Mouse (Mus musculus) neural tube, embryonic 12.5 days (tissue): ENCODE data around the gene Wif1. TPM values are rescaled to one million over a fixed set of nuclear protein-coding genes. Genes with fewer than 3 reads are reported as not detected.

ENCODE experiments used
- ATAC-seq: fragments of 200-750 bp; cut with Nextera tagmentation; 2 replicates; pipeline ENCODE4 v1.8.0; 2017; ENCODE audit warnings: low read depth, mild to moderate bottlenecking, moderate TSS enrichment, moderate library complexity; ENCODE audit not compliant: low FRiP score
- H3K27ac ChIP-seq: fragments of 300-500 bp; sonication (generic); 2 replicates; pipeline ENCODE4 v1.5.1; 2016
- H3K27me3 ChIP-seq: fragments of 300-500 bp; sonication (generic); replicated peaks from 2 replicates; pipeline ENCODE4 v1.6.1; 2016; ENCODE audit warnings: mild to moderate bottlenecking
- H3K36me3 ChIP-seq: fragments of 300-500 bp; sonication (generic); 2 replicates; pipeline ENCODE4 v1.6.1; 2016; ENCODE audit warnings: mild to moderate bottlenecking
- H3K4me1 ChIP-seq: fragments of 300-500 bp; sonication (generic); 2 replicates; pipeline ENCODE4 v1.6.1; 2016
- H3K4me2 ChIP-seq: fragments of 300-500 bp; sonication (generic); replicated peaks from 2 replicates; pipeline ENCODE4 v1.6.1; 2016; ENCODE audit warnings: mild to moderate bottlenecking
- H3K4me3 ChIP-seq: fragments of 300-500 bp; sonication (generic); 2 replicates; pipeline ENCODE4 v1.5.1; 2016
- H3K9ac ChIP-seq: fragments of 300-500 bp; sonication (generic); 2 replicates; pipeline ENCODE4 v1.6.1; 2016; ENCODE audit warnings: mild to moderate bottlenecking
- H3K9me3 ChIP-seq: fragments of 300-500 bp; sonication (generic); 2 replicates; pipeline ENCODE4 v1.6.1; 2016; ENCODE audit warnings: mild to moderate bottlenecking
- WGBS: fragments of 180-500 bp; shearing (Covaris S2); methylation state at CpG from one replicate; pipeline ENCODE4 v1.1.7; 2016; 5-methylcytosine and 5-hydroxymethylcytosine counted together
- polyA plus RNA-seq: library from polyadenylated mRNA; unstranded; fragments of >200 nt; fragmentation: Nextera tagmentation; extraction: Ambion mirVana; gene quantifications from 2 replicates; pipeline ENCODE4 v1.2.1, GENCODE M21; 2016

The Wif1 gene
- polyA plus RNA-seq, 1 experiment from 2014 or later = 7.8 TPM

DNA sequence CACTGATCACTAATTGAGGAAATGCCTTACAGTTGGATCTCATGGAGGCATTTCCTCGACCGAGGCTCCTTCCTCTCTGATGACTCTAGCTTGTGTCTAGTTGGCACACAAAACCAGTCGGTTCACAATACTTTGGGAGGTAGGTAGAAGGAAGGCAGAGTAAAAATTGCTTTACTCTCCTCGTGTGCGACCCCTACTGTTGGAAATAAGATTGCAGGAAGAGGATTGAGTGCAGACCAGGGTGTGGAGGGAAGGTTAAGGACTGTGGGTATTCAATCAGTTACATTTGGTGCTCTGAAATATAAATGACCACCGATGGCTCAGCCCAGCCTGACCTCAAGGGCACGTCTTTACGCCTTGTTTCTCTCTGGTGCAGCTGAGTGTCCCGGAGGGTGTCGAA lies 49.8 kb downstream of the Wif1 start:
- H3K27ac ChIP-seq = no peak overlapping the region
- no peaks in the 10 kb centered on the region for H3K27me3 ChIP-seq
- no peaks in the 10 kb centered on the region for H3K4me1 ChIP-seq
- no peaks in the 10 kb centered on the region for H3K9me3 ChIP-seq
- no peaks in the 10 kb centered on the region for H3K36me3 ChIP-seq
- H3K9ac ChIP-seq = no peak overlapping the region
- no peak overlapping the region for H3K4me3 ChIP-seq
- 62% methylated on average over 10 of the region's 10 CpGs for WGBS
- no peak for ATAC-seq
- H3K4me2 ChIP-seq = no peak overlapping the region

GRCm38 (mm10) chr10:121088679-121089078 lies 54.9 kb downstream of the Wif1 start:
- no peak overlapping the region for H3K27ac ChIP-seq
- H3K36me3 ChIP-seq = no peaks in the 10 kb centered on the region
- H3K4me2 ChIP-seq = no peak overlapping the region
- H3K27me3 ChIP-seq = no peaks in the 10 kb centered on the region
- no peak overlapping the region for H3K4me3 ChIP-seq
- no peaks in the 10 kb centered on the region for H3K9me3 ChIP-seq
- ATAC-seq = no peak
- H3K9ac ChIP-seq = no peak overlapping the region
- no peaks in the 10 kb centered on the region for H3K4me1 ChIP-seq
- 83% methylated on average over 5 of the region's 5 CpGs for WGBS

- Histone ChIP-seq H3K4me3 (no peak overlapping the region), H3K4me2 (0 out of 2 replicates have a peak overlapping the region, but pooled peaks have one; percentile 16), H3K27ac (no peak overlapping the region), H3K9ac (no peak overlapping the region), H3K4me1 (no peaks in the 10 kb centered on the region), H3K36me3 (no peaks in the 10 kb centered on the region), H3K9me3 (no peaks in the 10 kb centered on the region), H3K27me3 (no peaks in the 10 kb centered on the region)
- ATAC-seq = no peak
- WGBS = 5% methylated on average over 6 of the region's 6 CpGs
Measured at GRCm38 (mm10) chr10:121089312-121089711, 55.6 kb downstream of the Wif1 start.

DNA sequence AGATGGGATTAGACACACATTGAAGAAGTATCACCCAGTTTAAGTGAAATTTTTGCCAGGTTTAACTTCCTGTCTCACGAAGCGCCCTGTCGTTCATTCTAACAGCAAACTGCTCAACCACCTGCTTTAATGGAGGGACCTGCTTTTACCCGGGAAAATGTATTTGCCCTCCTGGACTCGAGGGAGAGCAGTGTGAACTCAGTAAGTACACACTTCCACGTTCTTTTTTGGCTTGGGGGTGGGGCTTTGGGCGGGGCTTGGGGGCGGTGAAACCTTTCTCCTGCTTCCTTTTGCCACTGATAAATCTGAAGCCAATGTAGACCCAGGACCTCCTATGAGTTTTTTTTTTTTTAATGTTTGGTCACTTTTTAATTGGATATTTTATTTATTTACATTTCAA lies 56.2 kb downstream of the Wif1 start:
- Histone ChIP-seq H3K4me2 (no peak overlapping the region), H3K36me3 (no peaks in the 10 kb centered on the region)
- 32% methylated on average over 8 of the region's 8 CpGs for WGBS

GRCm38 (mm10) chr10:121095948-121096347 lies 62.2 kb downstream of the Wif1 start:
- 48% methylated on average over 12 of the region's 12 CpGs for WGBS
- ATAC-seq = no peak
- H3K4me3 ChIP-seq = no peak overlapping the region
- H3K9me3 ChIP-seq = no peaks in the 10 kb centered on the region
- no peaks in the 10 kb centered on the region for H3K27me3 ChIP-seq
- no peak overlapping the region for H3K9ac ChIP-seq
- no peaks in the 10 kb centered on the region for H3K4me1 ChIP-seq
- H3K4me2 ChIP-seq = 0 out of 2 replicates have a peak overlapping the region, but pooled peaks have one; percentile 12
- H3K36me3 ChIP-seq = no peaks in the 10 kb centered on the region
- H3K27ac ChIP-seq = no peak overlapping the region

More for the DNA sequence above, 56.2 kb downstream of the Wif1 start:
- H3K9me3 ChIP-seq = no peaks in the 10 kb centered on the region
- no peak overlapping the region for H3K27ac ChIP-seq
- H3K27me3 ChIP-seq = no peaks in the 10 kb centered on the region
- H3K4me3 ChIP-seq = no peak overlapping the region
- ATAC-seq = no peak
- H3K9ac ChIP-seq = no peak overlapping the region
- H3K4me1 ChIP-seq = no peaks in the 10 kb centered on the region

GRCm38 (mm10) chr10:121098263-121098662 lies 64.5 kb downstream of the Wif1 start:
- WGBS = 77% methylated on average over 12 of the region's 12 CpGs
- no peak for ATAC-seq

GRCm38 (mm10) chr10:121099658-121100057 lies 65.9 kb downstream of the Wif1 start:
- H3K4me2 ChIP-seq = no peak overlapping the region
- no peaks in the 10 kb centered on the region for H3K9me3 ChIP-seq
- no peak overlapping the region for H3K9ac ChIP-seq
- no peak overlapping the region for H3K4me3 ChIP-seq
- H3K27me3 ChIP-seq = no peaks in the 10 kb centered on the region
- ATAC-seq = no peak
- H3K36me3 ChIP-seq = no peaks in the 10 kb centered on the region
- 57% methylated on average over 11 of the region's 11 CpGs for WGBS
- no peak overlapping the region for H3K27ac ChIP-seq
- H3K4me1 ChIP-seq = no peaks in the 10 kb centered on the region

More at GRCm38 (mm10) chr10:121098263-121098662, 64.5 kb downstream of the Wif1 start:
- Histone ChIP-seq H3K4me1 (no peaks in the 10 kb centered on the region), H3K27ac (no peak overlapping the region), H3K9me3 (no peaks in the 10 kb centered on the region), H3K36me3 (no peaks in the 10 kb centered on the region), H3K4me3 (no peak overlapping the region), H3K27me3 (no peaks in the 10 kb centered on the region), H3K4me2 (no peak overlapping the region), H3K9ac (no peak overlapping the region)

GRCm38 (mm10) chr10:121116115-121116514 lies 82.4 kb downstream of the Wif1 start:
- Histone ChIP-seq H3K9me3 (0 out of 2 replicates have a peak, but pooled peaks cover 6% of the 10 kb centered on the region), H3K36me3 (no peaks in the 10 kb centered on the region), H3K4me3 (no peak overlapping the region), H3K9ac (no peak overlapping the region), H3K27me3 (no peaks in the 10 kb centered on the region), H3K4me2 (no peak overlapping the region), H3K27ac (no peak overlapping the region), H3K4me1 (no peaks in the 10 kb centered on the region)
- no peak for ATAC-seq

DNA sequence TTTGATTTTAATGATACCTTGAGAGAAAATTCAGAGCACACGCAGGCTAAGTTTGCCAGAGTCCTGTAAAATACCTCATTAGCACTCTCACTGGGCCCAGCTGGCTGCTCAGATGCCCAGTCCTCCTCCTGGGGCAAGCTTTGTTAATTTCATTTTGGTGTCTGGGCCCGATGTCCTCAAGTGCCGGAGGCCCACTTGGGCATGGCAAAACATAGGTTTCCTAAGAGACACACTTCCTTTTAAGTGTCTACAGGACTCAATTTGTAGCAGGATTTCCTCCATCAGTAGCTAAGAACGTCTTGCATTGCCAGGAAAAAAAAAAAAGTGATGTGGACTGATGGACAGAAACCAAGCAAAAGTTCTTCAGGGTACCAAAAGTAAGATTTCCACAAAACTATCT lies 82.9 kb downstream of the Wif1 start:
- ATAC-seq = no peak
- no peak overlapping the region for H3K4me2 ChIP-seq
- no peak overlapping the region for H3K4me3 ChIP-seq
- H3K4me1 ChIP-seq = no peaks in the 10 kb centered on the region
- no peaks in the 10 kb centered on the region for H3K27me3 ChIP-seq
- 58% methylated on average over 4 of the region's 4 CpGs for WGBS
- no peaks in the 10 kb centered on the region for H3K36me3 ChIP-seq
- H3K9ac ChIP-seq = no peak overlapping the region
- no peak overlapping the region for H3K27ac ChIP-seq
- 0 out of 2 replicates have a peak, but pooled peaks cover 6% of the 10 kb centered on the region for H3K9me3 ChIP-seq

DNA sequence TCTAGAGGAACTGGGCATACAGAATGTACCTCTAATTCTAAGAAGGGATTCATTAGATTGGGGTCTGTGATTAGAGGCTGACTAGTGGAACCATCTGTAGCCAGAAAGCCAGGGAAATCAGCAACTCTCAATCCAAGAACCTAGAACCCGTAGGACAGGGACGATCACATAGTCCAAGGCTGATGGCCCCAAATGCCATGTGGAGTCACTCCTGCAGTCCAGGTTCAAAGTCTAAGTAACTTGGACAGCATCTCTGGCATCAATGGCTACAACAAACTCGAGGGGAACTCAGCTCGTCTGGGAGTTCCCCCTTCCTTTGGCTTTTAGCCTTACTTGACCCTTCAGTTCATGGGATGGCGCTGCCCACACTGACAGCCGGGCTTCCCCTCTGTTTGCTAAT lies 87.0 kb downstream of the Wif1 start:
- no peak overlapping the region for H3K27ac ChIP-seq
- H3K36me3 ChIP-seq = no peaks in the 10 kb centered on the region
- H3K4me3 ChIP-seq = no peak overlapping the region
- WGBS = 93% methylated on average over 6 of the region's 6 CpGs
- H3K4me2 ChIP-seq = no peak overlapping the region
- H3K9ac ChIP-seq = no peak overlapping the region
- no peaks in the 10 kb centered on the region for H3K27me3 ChIP-seq
- H3K4me1 ChIP-seq = no peaks in the 10 kb centered on the region
- no peaks in the 10 kb centered on the region for H3K9me3 ChIP-seq
- ATAC-seq = no peak

DNA sequence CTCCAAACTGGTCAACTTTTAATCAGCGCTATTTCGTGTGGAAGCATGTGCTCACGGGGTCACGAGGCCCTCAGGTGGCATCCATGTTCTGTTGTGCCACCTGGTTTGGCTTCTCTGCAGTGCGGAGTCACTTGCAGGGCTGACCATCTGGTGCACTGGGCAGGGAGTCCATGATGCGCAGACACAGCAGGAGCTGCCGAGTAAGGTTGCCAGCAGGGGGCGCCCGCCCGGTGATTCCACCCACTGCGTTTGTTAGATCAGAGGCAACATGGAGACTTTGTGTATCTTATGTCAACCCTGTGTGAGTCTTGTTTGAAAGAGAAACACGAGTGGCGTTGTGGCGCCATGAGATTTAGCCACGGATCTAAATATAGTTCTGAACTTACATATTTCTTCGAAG lies 90.7 kb downstream of the Wif1 start:
- H3K4me3 ChIP-seq = no peak overlapping the region
- no peak overlapping the region for H3K9ac ChIP-seq
- H3K27ac ChIP-seq = no peak overlapping the region
- no peak for ATAC-seq
- H3K9me3 ChIP-seq = no peaks in the 10 kb centered on the region
- 92% methylated on average over 16 of the region's 16 CpGs for WGBS
- no peaks in the 10 kb centered on the region for H3K4me1 ChIP-seq
- no peak overlapping the region for H3K4me2 ChIP-seq
- no peaks in the 10 kb centered on the region for H3K36me3 ChIP-seq
- no peaks in the 10 kb centered on the region for H3K27me3 ChIP-seq

- H3K4me3 ChIP-seq = no peak overlapping the region
- 78% methylated on average over 20 of the region's 20 CpGs for WGBS
- no peak for ATAC-seq
- H3K4me1 ChIP-seq = no peaks in the 10 kb centered on the region
- no peaks in the 10 kb centered on the region for H3K36me3 ChIP-seq
- no peak overlapping the region for H3K4me2 ChIP-seq
- no peaks in the 10 kb centered on the region for H3K27me3 ChIP-seq
- H3K9me3 ChIP-seq = no peaks in the 10 kb centered on the region
- no peak overlapping the region for H3K9ac ChIP-seq
- H3K27ac ChIP-seq = no peak overlapping the region
Measured at GRCm38 (mm10) chr10:121129000-121129925, 95.5 kb downstream of the Wif1 start.
